Mouse (Mus musculus) frontal cortex, postnatal 10 days (tissue): ENCODE measurements around the gene Stx3.

Source experiments
- DNase-seq, 2 experiments: peaks; one replicate each; pipeline ENCODE4 v3.0.0; 2022; ENCODE audit warnings: low spot score in 2 of 2, mixed read lengths in 1 of 2

Stx3 gene

GRCm38 (mm10) chr19:11725915-11726314 lies 93.3 kb downstream of the Stx3 start:
- DNase-seq, result no peak
